Mouse (Mus musculus) kidney, embryonic 16.5 days (tissue): ENCODE measurements at regions not wholly inside any gene's neighbourhood (a gene's known extent, or its start where the extent isn't known, plus 50 kb on each side); places are given as distances from the start of the nearest gene placed in this dataset.
A peak's percentile ranks its signal among the peaks of the same experiment; 100 is the strongest.

ENCODE experiments used
- ATAC-seq: fragments of 200-750 bp; cut with Nextera tagmentation; 2 replicates; pipeline ENCODE4 v1.8.0; 2017; ENCODE audit warnings: moderate TSS enrichment; ENCODE audit not compliant: low FRiP score, low TSS enrichment
- H3K27ac ChIP-seq: fragments of 300-500 bp; sonication (generic); 2 replicates; pipeline ENCODE4 v1.5.1; 2014; ENCODE audit warnings: low read length
- H3K27me3 ChIP-seq: fragments of 300-500 bp; sonication (generic); 2 replicates; pipeline ENCODE4 v1.6.1; 2014; ENCODE audit warnings: low read length, control low read depth, mixed read lengths; ENCODE audit not compliant: insufficient read depth
- H3K36me3 ChIP-seq: fragments of 300-500 bp; sonication (generic); 2 replicates; pipeline ENCODE4 v1.6.1; 2014; ENCODE audit warnings: low read length, control low read depth, mixed read lengths; ENCODE audit not compliant: insufficient read depth
- H3K4me1 ChIP-seq: fragments of 300-500 bp; sonication (generic); 2 replicates; pipeline ENCODE4 v1.6.1; 2014; ENCODE audit warnings: low read length, control low read depth, mixed read lengths; ENCODE audit not compliant: insufficient read depth
- H3K4me2 ChIP-seq: fragments of 300-500 bp; sonication (generic); replicated peaks from 2 replicates; pipeline ENCODE4 v1.6.1; 2014; ENCODE audit warnings: low read depth, low read length
- H3K4me3 ChIP-seq: fragments of 300-500 bp; sonication (generic); 2 replicates; pipeline ENCODE4 v1.5.1; 2014; ENCODE audit warnings: mild to moderate bottlenecking, low read length
- H3K9ac ChIP-seq: fragments of 300-500 bp; sonication (generic); replicated peaks from 2 replicates; pipeline ENCODE4 v1.6.1; 2014; ENCODE audit warnings: low read length
- H3K9me3 ChIP-seq: fragments of 300-500 bp; sonication (generic); 2 replicates; pipeline ENCODE4 v1.6.1; 2016; ENCODE audit warnings: low read length, control low read depth
- WGBS: fragments of 180-500 bp; shearing (Covaris S2); extraction: QIAGEN DNeasy Blood & Tissue Kit; methylation state at CpG from one replicate; pipeline ENCODE4 v1.1.7; 2014; 5-methylcytosine and 5-hydroxymethylcytosine counted together

GRCm38 (mm10) chr4:31553780-31554394 lies 410.0 kb upstream of the Map3k7 start:
- WGBS = 71% methylated on average over 16 of the region's 16 CpGs
- Histone ChIP-seq H3K9me3 (no peaks in the 10 kb centered on the region), H3K4me2 (no peak overlapping the region), H3K36me3 (no peaks in the 10 kb centered on the region), H3K27ac (no peak overlapping the region), H3K27me3 (no peaks in the 10 kb centered on the region), H3K4me3 (no peak overlapping the region), H3K4me1 (no peaks in the 10 kb centered on the region), H3K9ac (no peak overlapping the region)
- ATAC-seq = peak; percentile 39; the same call in 1 of the 2 replicates

- H3K27me3 ChIP-seq = no peaks in the 10 kb centered on the region
- ATAC-seq = no peak
- 95% methylated on average over 1 of the region's 1 CpGs for WGBS
Measured at GRCm38 (mm10) chr4:31555077-31555476, 408.8 kb upstream of the Map3k7 start.

GRCm38 (mm10) chr4:31557261-31557660 lies 406.6 kb upstream of the Map3k7 start:
- 80% methylated on average over 7 of the region's 7 CpGs for WGBS
- Histone ChIP-seq H3K4me2 (no peak overlapping the region), H3K4me3 (no peak overlapping the region), H3K27ac (no peak overlapping the region), H3K9me3 (no peaks in the 10 kb centered on the region), H3K9ac (no peak overlapping the region), H3K4me1 (no peaks in the 10 kb centered on the region), H3K36me3 (no peaks in the 10 kb centered on the region), H3K27me3 (no peaks in the 10 kb centered on the region)
- no peak for ATAC-seq

More at GRCm38 (mm10) chr4:31555077-31555476, 408.8 kb upstream of the Map3k7 start:
- Histone ChIP-seq H3K27ac (no peak overlapping the region), H3K4me3 (no peak overlapping the region), H3K9ac (no peak overlapping the region), H3K4me1 (no peaks in the 10 kb centered on the region), H3K9me3 (no peaks in the 10 kb centered on the region), H3K4me2 (no peak overlapping the region), H3K36me3 (no peaks in the 10 kb centered on the region)

- Histone ChIP-seq H3K4me1 (no peaks in the 10 kb centered on the region), H3K4me2 (no peak overlapping the region), H3K4me3 (no peak overlapping the region), H3K27me3 (no peaks in the 10 kb centered on the region), H3K36me3 (no peaks in the 10 kb centered on the region), H3K27ac (no peak overlapping the region), H3K9ac (no peak overlapping the region), H3K9me3 (no peaks in the 10 kb centered on the region)
- no peak for ATAC-seq
- 91% methylated on average over 4 of the region's 4 CpGs for WGBS
Measured at GRCm38 (mm10) chr4:31560305-31560704, 403.6 kb upstream of the Map3k7 start.

GRCm38 (mm10) chr4:31561183-31561582 lies 402.7 kb upstream of the Map3k7 start:
- H3K9ac ChIP-seq = no peak overlapping the region
- no peaks in the 10 kb centered on the region for H3K9me3 ChIP-seq
- H3K27ac ChIP-seq = no peak overlapping the region
- H3K4me2 ChIP-seq = no peak overlapping the region
- ATAC-seq = no peak
- no peaks in the 10 kb centered on the region for H3K4me1 ChIP-seq
- H3K4me3 ChIP-seq = no peak overlapping the region
- H3K36me3 ChIP-seq = no peaks in the 10 kb centered on the region
- H3K27me3 ChIP-seq = no peaks in the 10 kb centered on the region
- 94% methylated on average over 10 of the region's 10 CpGs for WGBS

- Histone ChIP-seq H3K4me2 (no peak overlapping the region), H3K36me3 (no peaks in the 10 kb centered on the region), H3K4me1 (no peaks in the 10 kb centered on the region), H3K4me3 (no peak overlapping the region), H3K27ac (no peak overlapping the region), H3K27me3 (no peaks in the 10 kb centered on the region), H3K9me3 (no peaks in the 10 kb centered on the region), H3K9ac (no peak overlapping the region)
- ATAC-seq = no peak
- WGBS = 24% methylated on average over 3 of the region's 3 CpGs
Measured at GRCm38 (mm10) chr4:31561823-31562222, 402.1 kb upstream of the Map3k7 start.

GRCm38 (mm10) chr4:31566158-31566557 lies 397.7 kb upstream of the Map3k7 start:
- no peak overlapping the region for H3K4me2 ChIP-seq
- no peaks in the 10 kb centered on the region for H3K27me3 ChIP-seq
- no peak overlapping the region for H3K27ac ChIP-seq
- H3K9me3 ChIP-seq = no peaks in the 10 kb centered on the region
- ATAC-seq = no peak
- no peak overlapping the region for H3K4me3 ChIP-seq
- H3K36me3 ChIP-seq = no peaks in the 10 kb centered on the region
- 0 out of 2 replicates have a peak, but pooled peaks cover 3% of the 10 kb centered on the region for H3K4me1 ChIP-seq
- no peak overlapping the region for H3K9ac ChIP-seq
- WGBS = 23% methylated on average over 5 of the region's 5 CpGs

GRCm38 (mm10) chr4:31566834-31567233 lies 397.1 kb upstream of the Map3k7 start:
- H3K4me1 ChIP-seq = 0 out of 2 replicates have a peak, but pooled peaks cover 3% of the 10 kb centered on the region
- H3K27me3 ChIP-seq = no peaks in the 10 kb centered on the region
- no peaks in the 10 kb centered on the region for H3K9me3 ChIP-seq
- no peaks in the 10 kb centered on the region for H3K36me3 ChIP-seq
- WGBS = 37% methylated on average over 3 of the region's 3 CpGs
- no peak for ATAC-seq
- no peak overlapping the region for H3K4me3 ChIP-seq
- H3K27ac ChIP-seq = no peak overlapping the region
- H3K9ac ChIP-seq = no peak overlapping the region
- H3K4me2 ChIP-seq = no peak overlapping the region

- ATAC-seq = peak; percentile 86
- Histone ChIP-seq H3K9ac (no peak overlapping the region), H3K9me3 (no peaks in the 10 kb centered on the region), H3K36me3 (no peaks in the 10 kb centered on the region), H3K4me1 (0 out of 2 replicates have a peak, but pooled peaks cover 3% of the 10 kb centered on the region), H3K4me3 (no peak overlapping the region), H3K27me3 (no peaks in the 10 kb centered on the region), H3K4me2 (no peak overlapping the region), H3K27ac (no peak overlapping the region)
- WGBS = 35% methylated on average over 1 of the region's 1 CpGs
Measured at GRCm38 (mm10) chr4:31569687-31570086, 394.2 kb upstream of the Map3k7 start.

- Histone ChIP-seq H3K4me2 (no peak overlapping the region), H3K36me3 (no peaks in the 10 kb centered on the region), H3K27ac (no peak overlapping the region), H3K9ac (no peak overlapping the region), H3K9me3 (no peaks in the 10 kb centered on the region), H3K4me3 (no peak overlapping the region), H3K27me3 (no peaks in the 10 kb centered on the region), H3K4me1 (no peaks in the 10 kb centered on the region)
- no peak for ATAC-seq
- 72% methylated on average over 4 of the region's 4 CpGs for WGBS
Measured at GRCm38 (mm10) chr4:31576982-31577579, 386.8 kb upstream of the Map3k7 start.
